Mouse (Mus musculus) ES-Bruce4 (cell line): Measurements from ENCODE around the gene Hoxa3.

Source experiments
- CTCF ChIP-seq: IDR thresholded peaks from one replicate; pipeline ENCODE4 v1.8.1; 2011; ENCODE audit warnings: low read depth, low read length
- POLR2A ChIP-seq: IDR thresholded peaks from one replicate; pipeline ENCODE4 v1.8.1; 2011; ENCODE audit warnings: low read length; ENCODE audit not compliant: insufficient read depth

DNA sequence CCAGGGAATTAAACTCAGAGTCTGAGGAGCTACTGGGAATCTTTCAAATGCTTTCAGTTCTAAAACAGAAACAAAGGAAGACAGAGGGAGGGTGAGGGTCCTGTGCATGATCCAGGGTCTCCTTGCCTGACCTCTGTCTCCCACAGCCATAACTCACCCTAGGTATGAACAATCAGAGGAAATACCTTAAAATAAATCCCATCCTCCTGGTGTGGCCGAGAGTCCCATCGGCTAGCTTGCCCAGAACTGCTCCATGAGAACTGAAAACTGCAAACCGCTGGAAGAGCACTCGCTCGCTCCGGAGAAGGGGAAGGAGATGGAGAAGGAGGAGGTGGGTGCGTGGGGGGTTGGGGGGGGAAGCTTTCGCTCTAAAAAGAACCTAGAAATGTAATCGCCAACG, 33.4 kb downstream of the Hoxa3 start:
- TF ChIP-seq POLR2A = no peak
- TF ChIP-seq CTCF = no peak
